Mouse (Mus musculus) left cerebral cortex, postnatal 4 days (tissue): Measurements from ENCODE around the gene Mrs2. TPM values are rescaled to one million over a fixed set of nuclear protein-coding genes. Genes with fewer than 3 reads are reported as not detected.

Experiments
- DNase-seq: peaks from one replicate; pipeline ENCODE4 v3.0.0-alpha.2; 2022
- intact Hi-C: fragments of 180-260 bp; cut with DNase I; formaldehyde crosslinking; loops from one replicate; pipeline ENCODE4 v1.15.1; 2025
- total RNA-seq, 2 experiments: library from RNA; stranded (reverse); gene quantifications; 2 replicates each; pipeline ENCODE4 v1.2.3; 2021

The Mrs2 gene
- 10 to 100 TPM; 40.0 to 42.2 TPM for total RNA-seq

GRCm38 (mm10) chr13:25019793-25020539 lies at the start of gene Mrs2:
Gene Mrs2 (minus strand): TSS chr13:25020379.
- intact Hi-C loops: no loop called here
- peak; percentile 88 for DNase-seq

GRCm38 (mm10) chr13:25069765-25070164 lies 49.6 kb upstream of the Mrs2 start:
- no peak for DNase-seq
- intact Hi-C loops: no loop called here

- no peak for DNase-seq
- intact Hi-C loops: no loop called here
Observed at GRCm38 (mm10) chr13:25067183-25067582, 47.0 kb upstream of the Mrs2 start.

- DNase-seq: no peak
- intact Hi-C loops: no loop called here
Observed at GRCm38 (mm10) chr13:25066659-25067058, 46.5 kb upstream of the Mrs2 start.

- intact Hi-C loops: no loop called here
- peak; percentile 21 for DNase-seq
Observed at GRCm38 (mm10) chr13:25055873-25056667, 35.9 kb upstream of the Mrs2 start, which contains the start of gene Dcdc2a. Gene Dcdc2a (plus strand): TSS chr13:25056004.

GRCm38 (mm10) chr13:25055111-25055554 lies 35.0 kb upstream of the Mrs2 start:
- DNase-seq: peak; percentile 74
- intact Hi-C loops: no loop called here

- DNase-seq: no peak
- intact Hi-C loops: no loop called here
Observed at GRCm38 (mm10) chr13:25052671-25053070, 32.5 kb upstream of the Mrs2 start.

- intact Hi-C loops: no loop called here
- no peak for DNase-seq
Observed at GRCm38 (mm10) chr13:25039488-25039887, 19.3 kb upstream of the Mrs2 start.

GRCm38 (mm10) chr13:25027114-25027425 lies 6.9 kb upstream of the Mrs2 start:
- no peak for DNase-seq
- intact Hi-C loops: no loop called here

- intact Hi-C loops: no loop called here
Observed at GRCm38 (mm10) chr13:25026409-25027113, 6.4 kb upstream of the Mrs2 start.

GRCm38 (mm10) chr13:25024655-25025054 lies 4.5 kb upstream of the Mrs2 start:
- peak; percentile 46 for DNase-seq
- intact Hi-C loops: loop anchor here (2.0 kb wide), 1 partner anchor 92 kb away; no protein-coding TSS in a partner anchor

More at GRCm38 (mm10) chr13:25026409-25027113, 6.4 kb upstream of the Mrs2 start:
- no peak for DNase-seq

- intact Hi-C loops: no loop called here
- DNase-seq: no peak
Observed at GRCm38 (mm10) chr13:25023129-25023528, 3.0 kb upstream of the Mrs2 start.

- no peak for DNase-seq
- intact Hi-C loops: no loop called here
Observed at GRCm38 (mm10) chr13:25022386-25022785, 2.2 kb upstream of the Mrs2 start.

- DNase-seq: no peak
- intact Hi-C loops: no loop called here
Observed at GRCm38 (mm10) chr13:25020540-25020892, 337 bp upstream of the Mrs2 start.

GRCm38 (mm10) chr13:25018316-25018715 lies 1.9 kb downstream of the Mrs2 start:
- intact Hi-C loops: no loop called here
- DNase-seq: no peak

GRCm38 (mm10) chr13:25007115-25007514 lies 13.1 kb downstream of the Mrs2 start:
- intact Hi-C loops: no loop called here
- DNase-seq: peak; percentile 34

- DNase-seq: no peak
- intact Hi-C loops: loop anchor here (2.0 kb wide), 1 partner anchor 14 kb away; no protein-coding TSS in a partner anchor
Observed at GRCm38 (mm10) chr13:25002965-25003364, 17.2 kb downstream of the Mrs2 start.

- no peak for DNase-seq
- intact Hi-C loops: no loop called here
Observed at GRCm38 (mm10) chr13:24999538-24999937, 20.6 kb downstream of the Mrs2 start.

- no peak for DNase-seq
- intact Hi-C loops: no loop called here
Observed at GRCm38 (mm10) chr13:24993160-24993559, 27.0 kb downstream of the Mrs2 start.

GRCm38 (mm10) chr13:24989006-24989405 lies 31.2 kb downstream of the Mrs2 start:
- no peak for DNase-seq
- intact Hi-C loops: loop anchor here (5.0 kb wide), 1 partner anchor 52 kb away; the partner anchor contains the start of gene Aldh5a1

- peak; percentile 70 for DNase-seq
- intact Hi-C loops: loop anchor here (5.0 kb wide), 1 partner anchor 51 kb away; the partner anchor contains the start of gene Aldh5a1
Observed at GRCm38 (mm10) chr13:24988391-24988790, 31.8 kb downstream of the Mrs2 start.
